Mouse (Mus musculus) CH12.LX (cell line): ENCODE measurements around the gene Akap2. TPM values are rescaled to one million over a fixed set of nuclear protein-coding genes. Genes with fewer than 3 reads are reported as not detected.

ENCODE experiments used
- DNase-seq: peaks from one replicate; pipeline ENCODE4 v3.0.0-alpha.2; 2013; ENCODE audit errors: extremely low read depth
- H3K27ac ChIP-seq: 2 replicates; pipeline ENCODE4 v1.5.1; 2012; ENCODE audit warnings: low read depth, mild to moderate bottlenecking, control low read depth, moderate library complexity; ENCODE audit not compliant: insufficient read depth
- H3K27me3 ChIP-seq: replicated peaks from 2 replicates; pipeline ENCODE3; 2012; ENCODE audit warnings: inconsistent platforms
- H3K36me3 ChIP-seq, 2 experiments: replicated peaks in 1 of 2; 2 replicates each; pipeline versions ENCODE3 to v1.6.1; 2012; ENCODE audit warnings: inconsistent platforms in 1 of 2, low read length in 1 of 2, mild to moderate bottlenecking in 1 of 2, mixed read lengths in 1 of 2, moderate library complexity in 1 of 2; ENCODE audit not compliant: control insufficient read depth in 1 of 2, insufficient read depth in 1 of 2
- H3K4me1 ChIP-seq, 2 experiments: 2 replicates each; pipeline ENCODE4 v1.6.1; 2012; ENCODE audit warnings: inconsistent platforms in 1 of 2, moderate library complexity in 1 of 2; ENCODE audit not compliant: insufficient read depth in 2 of 2, control insufficient read depth in 1 of 2
- H3K4me2 ChIP-seq: 2 replicates; pipeline ENCODE4 v1.6.1; 2012; ENCODE audit warnings: low read depth, mild to moderate bottlenecking, control low read depth; ENCODE audit not compliant: poor library complexity, insufficient read depth, severe bottlenecking
- H3K4me3 ChIP-seq, 3 experiments: fragments of 150-350 bp in 1 of 3; sonication (generic) in 1 of 3; replicated peaks in 1 of 3; 2 replicates each; pipeline versions ENCODE3 to v1.5.1; 2011 to 2012; ENCODE audit warnings: low read depth in 2 of 3, low read length in 2 of 3, mild to moderate bottlenecking in 2 of 3, moderate library complexity in 2 of 3, control low read depth in 1 of 3, improper control_type of control experiment in 1 of 3, inconsistent platforms in 1 of 3, mixed read lengths in 1 of 3; ENCODE audit not compliant: poor library complexity in 1 of 3
- H3K79me2 ChIP-seq: replicated peaks from 2 replicates; pipeline ENCODE4 v1.6.1; 2012; ENCODE audit warnings: mild to moderate bottlenecking, moderate library complexity; ENCODE audit not compliant: control insufficient read depth, poor library complexity, insufficient read depth, severe bottlenecking; ENCODE audit errors: extremely low read depth
- H3K9ac ChIP-seq: 2 replicates; pipeline ENCODE4 v1.6.1; 2012; ENCODE audit warnings: low read depth, mild to moderate bottlenecking, control low read depth, moderate library complexity; ENCODE audit not compliant: insufficient read depth
- H3K9me3 ChIP-seq: replicated peaks from 2 replicates; pipeline ENCODE3; 2012; ENCODE audit warnings: low read length, inconsistent platforms, mixed read lengths
- BHLHE40 ChIP-seq: IDR thresholded peaks from 2 replicates; pipeline ENCODE4 v1.6.1; 2011; ENCODE audit warnings: mild to moderate bottlenecking, low read depth, low read length, improper control_type of control experiment
- CHD2 ChIP-seq: IDR thresholded peaks from 2 replicates; pipeline ENCODE4 v1.6.1; 2011; ENCODE audit warnings: low read length, improper control_type of control experiment
- E2F4 ChIP-seq: IDR thresholded peaks from 2 replicates; pipeline ENCODE4 v1.6.1; 2011; ENCODE audit warnings: low read depth, low read length, improper control_type of control experiment; ENCODE audit not compliant: insufficient replicate concordance
- EP300 ChIP-seq: IDR thresholded peaks from 2 replicates; pipeline ENCODE4 v1.6.1; 2011; ENCODE audit warnings: low read length, improper control_type of control experiment
- GABPA ChIP-seq: IDR thresholded peaks from 2 replicates; pipeline ENCODE4 v1.6.1; 2012; ENCODE audit warnings: low read depth, low read length, improper control_type of control experiment, inconsistent platforms; ENCODE audit not compliant: insufficient replicate concordance
- HCFC1 ChIP-seq: IDR thresholded peaks from 2 replicates; pipeline ENCODE4 v1.6.1; 2012; ENCODE audit warnings: low read depth, mild to moderate bottlenecking, inconsistent platforms, low read length, improper control_type of control experiment
- IRF4 ChIP-seq: IDR thresholded peaks from 2 replicates; pipeline ENCODE4 v1.6.1; 2014; ENCODE audit warnings: low read depth, mild to moderate bottlenecking, inconsistent platforms, low read length, improper control_type of control experiment
- KAT2A ChIP-seq: IDR thresholded peaks from 2 replicates; pipeline ENCODE4 v1.6.1; 2012; ENCODE audit warnings: low read length, improper control_type of control experiment, inconsistent platforms; ENCODE audit not compliant: insufficient replicate concordance
- MEF2A ChIP-seq: IDR thresholded peaks from 2 replicates; pipeline ENCODE4 v1.6.1; 2014; ENCODE audit warnings: low read depth, mild to moderate bottlenecking, inconsistent platforms, low read length, improper control_type of control experiment, borderline replicate concordance
- MYC ChIP-seq: IDR thresholded peaks from 2 replicates; pipeline ENCODE4 v1.6.1; 2011; ENCODE audit warnings: low read depth, mild to moderate bottlenecking, improper control_type of control experiment, low read length
- POLR2AphosphoS2 ChIP-seq: IDR thresholded peaks from 2 replicates; pipeline ENCODE4 v1.6.1; 2011; ENCODE audit warnings: low read depth, low read length, improper control_type of control experiment
- SMC3 ChIP-seq: IDR thresholded peaks from 2 replicates; pipeline ENCODE4 v1.6.1; 2011; ENCODE audit warnings: low read depth, low read length, improper control_type of control experiment
- TBP ChIP-seq: conservative IDR thresholded peaks from 2 replicates; pipeline ENCODE4 v1.6.1; 2011; ENCODE audit warnings: low read depth, low read length, improper control_type of control experiment
- TCF12 ChIP-seq: IDR thresholded peaks from 2 replicates; pipeline ENCODE4 v1.6.1; 2014; ENCODE audit warnings: low read depth, mild to moderate bottlenecking, inconsistent platforms, low read length, improper control_type of control experiment
- UBTF ChIP-seq: IDR thresholded peaks from 2 replicates; pipeline ENCODE4 v1.6.1; 2012; ENCODE audit warnings: low read depth, mild to moderate bottlenecking, inconsistent platforms, low read length, improper control_type of control experiment, moderate library complexity
- USF2 ChIP-seq: conservative IDR thresholded peaks from 2 replicates; pipeline ENCODE4 v1.6.1; 2011; ENCODE audit warnings: low read depth, low read length, improper control_type of control experiment
- ZKSCAN1 ChIP-seq: IDR thresholded peaks from 2 replicates; pipeline ENCODE4 v1.6.1; 2012; ENCODE audit warnings: low read depth, inconsistent platforms, low read length, improper control_type of control experiment, borderline replicate concordance
- dilution Hi-C: fragments of 300-500 bp; cut with MboI; formaldehyde crosslinking; loops from 2 replicates; pipeline ENCODE4 v1.14.3; 2020; ENCODE audit warnings: low sequenced_read_pairs; ENCODE audit not compliant: extremely low pct_unique_long_range_greater_than_20kb, extremely low pct_ligation_motif_present
- in situ Hi-C: fragments of 300-500 bp; cut with MboI; formaldehyde crosslinking; loops from 3 replicates; pipeline ENCODE4 v1.14.3; 2019; ENCODE audit warnings: low sequenced_read_pairs, low pct_ligation_motif_present, low pct_unique_long_range_greater_than_20kb, mixed read lengths
- polyA plus RNA-seq: library from polyadenylated mRNA; unstranded; fragments of >175 nt; gene quantifications from 2 replicates; pipeline ENCODE4 v1.2.1, GENCODE M21; 2012; ENCODE audit warnings: low read depth; ENCODE audit not compliant: insufficient read length
- total RNA-seq, 2 experiments: library from RNA; depleted of rRNA; stranded (reverse); fragments of 300-350 nt in 1 of 2; fragments of >200 nt in 1 of 2; gene quantifications; 2 replicates each; pipeline ENCODE4 v1.2.3; 2012 to 2014

The Akap2 gene
- total and polyA plus RNA-seq, 3 experiments = 0.25 TPM; not detected in 2

DNA sequence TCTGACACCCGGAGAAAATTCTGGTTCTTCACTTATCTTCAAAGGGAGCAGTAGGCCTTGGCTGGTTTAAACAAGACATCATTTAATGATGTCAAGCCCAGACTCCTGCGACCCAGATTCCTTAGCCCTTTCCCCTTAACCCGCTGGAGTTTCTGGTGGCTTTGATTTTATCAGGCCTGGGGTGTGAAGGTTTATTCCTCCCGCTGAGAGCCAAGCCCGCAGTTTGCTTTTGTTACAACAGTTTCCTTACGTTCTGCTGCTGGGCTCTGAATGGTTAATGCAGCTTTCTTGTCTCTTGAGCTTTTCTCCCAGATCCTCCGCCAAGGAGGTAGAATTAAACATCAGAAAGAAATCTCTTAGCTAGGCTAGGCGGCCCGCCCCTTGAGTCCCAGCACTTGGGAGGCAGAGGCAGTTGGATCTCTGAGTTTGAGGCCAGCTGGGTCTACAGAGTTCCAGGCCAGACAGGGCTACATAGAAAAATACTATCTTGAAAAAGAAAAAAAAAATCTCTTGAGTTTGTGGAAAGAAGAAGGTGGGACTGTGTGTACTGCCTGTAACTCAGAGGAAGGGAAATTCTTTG lies 135.1 kb downstream of the Akap2 start:
- dilution Hi-C loops = no loop called here
- in situ Hi-C loops = no loop called here
- Histone ChIP-seq H3K4me3 (no peak overlapping the region), H3K9ac (no peak overlapping the region), H3K27me3 (no peaks in the 10 kb centered on the region), H3K36me3 (no peaks in the 10 kb centered on the region), H3K9me3 (peaks cover 3% of the 10 kb centered on the region), H3K79me2 (no peaks in the 10 kb centered on the region), H3K4me1 (no peaks in the 10 kb centered on the region), H3K4me2 (no peak overlapping the region), H3K27ac (no peak overlapping the region)
- TF ChIP-seq TBP (no peak), POLR2AphosphoS2 (no peak), MYC (no peak), CHD2 (no peak), HCFC1 (no peak), SMC3 (no peak), E2F4 (no peak), ZKSCAN1 (no peak), TCF12 (no peak), GABPA (no peak), USF2 (no peak), IRF4 (no peak), MEF2A (no peak), EP300 (no peak), BHLHE40 (no peak)
- DNase-seq = no peak

- TF ChIP-seq HCFC1 (no peak), KAT2A (no peak), BHLHE40 (no peak), UBTF (no peak)
- no peaks in the 10 kb centered on the region for H3K4me1 ChIP-seq
- H3K27me3 ChIP-seq = no peaks in the 10 kb centered on the region
- H3K4me2 ChIP-seq = no peak overlapping the region
- no peak overlapping the region for H3K4me3 ChIP-seq
- no peak overlapping the region for H3K9ac ChIP-seq
- dilution Hi-C loops = no loop called here
- in situ Hi-C loops = no loop called here
- H3K27ac ChIP-seq = no peak overlapping the region
- H3K79me2 ChIP-seq = no peaks in the 10 kb centered on the region
- no peak for DNase-seq
- no peaks in the 10 kb centered on the region for H3K36me3 ChIP-seq
- peaks cover 3% of the 10 kb centered on the region for H3K9me3 ChIP-seq
Observed at GRCm38 (mm10) chr4:57854181-57854580, 136.7 kb downstream of the Akap2 start.
